Mouse (Mus musculus): Measurements from ENCODE around the gene Phpt1.
A peak's percentile ranks its signal among the peaks of the same experiment; 100 is the strongest.
"Not testable (repeated sequence)": the region's sequence is repeated elsewhere in the genome, so short reads cannot be mapped to it uniquely, and the experiment has no call there.

Phpt1 gene

GRCm38 (mm10) chr2:25560551-25560950, 14.5 kb downstream of the Phpt1 start:
- no peak for DNase-seq (ENCODE audit: extremely low read depth, low read depth)

- DNase-seq (ENCODE audit: extremely low read depth, low read depth) = no peak
Measured at GRCm38 (mm10) chr2:25558774-25559173, 16.2 kb downstream of the Phpt1 start.

GRCm38 (mm10) chr2:25557964-25558360, 17.1 kb downstream of the Phpt1 start:
- no peak for DNase-seq (ENCODE audit: extremely low read depth, low read depth)

GRCm38 (mm10) chr2:25557221-25557963, 17.6 kb downstream of the Phpt1 start, which contains the start of gene Edf1:
Gene Edf1, plus strand, starts transcription at chr2:25557847.
- no peak for DNase-seq (ENCODE audit: extremely low read depth, low read depth)

- no peak for DNase-seq (ENCODE audit: extremely low read depth, low read depth)
Measured at GRCm38 (mm10) chr2:25556296-25556695, 18.7 kb downstream of the Phpt1 start.

- DNase-seq (ENCODE audit: extremely low read depth, low read depth) = not testable (repeated sequence)
Measured at GRCm38 (mm10) chr2:25555479-25555878, 19.5 kb downstream of the Phpt1 start.

- DNase-seq (ENCODE audit: extremely low read depth, low read depth) = peak; percentile 36
Measured at GRCm38 (mm10) chr2:25553171-25553786, 21.7 kb downstream of the Phpt1 start.

GRCm38 (mm10) chr2:25551186-25551585, 23.8 kb downstream of the Phpt1 start:
- DNase-seq (ENCODE audit: extremely low read depth, low read depth) = no peak

GRCm38 (mm10) chr2:25549021-25549991, 25.7 kb downstream of the Phpt1 start:
- no peak for DNase-seq (ENCODE audit: extremely low read depth, low read depth)

- peak; percentile 98 for DNase-seq (ENCODE audit: extremely low read depth, low read depth)
Measured at GRCm38 (mm10) chr2:25546811-25547491, 28.1 kb downstream of the Phpt1 start, which contains the start of gene Traf2. Gene Traf2, minus strand, starts transcription at chr2:25546940.

GRCm38 (mm10) chr2:25545996-25546810, 28.8 kb downstream of the Phpt1 start:
- peak; percentile 18 for DNase-seq (ENCODE audit: extremely low read depth, low read depth)

GRCm38 (mm10) chr2:25541644-25542367, 33.2 kb downstream of the Phpt1 start:
- no peak for DNase-seq (ENCODE audit: extremely low read depth, low read depth)

- no peak for DNase-seq (ENCODE audit: extremely low read depth, low read depth)
Measured at GRCm38 (mm10) chr2:25540541-25540948, 34.5 kb downstream of the Phpt1 start.

GRCm38 (mm10) chr2:25536531-25536930, 38.5 kb downstream of the Phpt1 start:
- DNase-seq (ENCODE audit: extremely low read depth, low read depth) = no peak

GRCm38 (mm10) chr2:25534866-25535182, 40.2 kb downstream of the Phpt1 start:
- no peak for DNase-seq (ENCODE audit: extremely low read depth, low read depth)

GRCm38 (mm10) chr2:25534178-25534865, 40.7 kb downstream of the Phpt1 start:
- no peak for DNase-seq (ENCODE audit: extremely low read depth, low read depth)

- DNase-seq (ENCODE audit: extremely low read depth, low read depth) = no peak
Measured at GRCm38 (mm10) chr2:25533707-25534106, 41.3 kb downstream of the Phpt1 start.

- no peak for DNase-seq (ENCODE audit: extremely low read depth, low read depth)
Measured at GRCm38 (mm10) chr2:25526510-25527302, 48.3 kb downstream of the Phpt1 start.
